Mouse (Mus musculus) stomach, postnatal 0 days (tissue): ENCODE data around the gene Esrrg.

Experiments used
- CTCF ChIP-seq: IDR thresholded peaks from 2 replicates; pipeline ENCODE4 v1.5.1; 2016; ENCODE audit warnings: antibody characterized with exemption, low read depth, mild to moderate bottlenecking, moderate library complexity
- EP300 ChIP-seq: optimal IDR thresholded peaks from 2 replicates; pipeline ENCODE3; 2016; ENCODE audit warnings: antibody characterized with exemption

GRCm38 (mm10) chr1:188163058-188163457 is 554.5 kb downstream of the Esrrg start:
- no peak for TF ChIP-seq CTCF
- no peak for TF ChIP-seq EP300
